Mouse (Mus musculus) Patski (cell line): ENCODE data around the gene H2-DMb1. TPM values are rescaled to one million over a fixed set of nuclear protein-coding genes. Genes with fewer than 3 reads are reported as not detected.
A peak's percentile ranks its signal among the peaks of the same experiment; 100 is the strongest.

Experiments used
- ATAC-seq: fragments of 100-300 bp; one replicate; pipeline ENCODE4 v1.8.0; 2021
- CTCF ChIA-PET: fragments of 350-600 bp; sonication (Branson Sonifier 250); formaldehyde crosslinking; loops from one replicate; lab custom pipeline; 2022; ENCODE audit warnings: inconsistent platforms; lab: Charles Lee
- POLR2A ChIA-PET: fragments of 350-600 bp; sonication (Branson Sonifier 250); formaldehyde crosslinking; loops from one replicate; lab custom pipeline; 2022; ENCODE audit warnings: antibody characterized with exemption, inconsistent platforms; lab: Charles Lee
- DNase-seq: peaks from one replicate; pipeline ENCODE4 v3.0.0-alpha.2; 2011; ENCODE audit warnings: low read depth, low spot score
- H3K27me3 ChIP-seq: fragments of 371-371 bp; one replicate; pipeline ENCODE4 v1.5.1; 2021
- CTCF ChIP-seq: fragments of 100-300 bp; IDR thresholded peaks from one replicate; pipeline ENCODE4 v1.5.1; 2021
- in situ Hi-C: fragments of 300-500 bp; cut with MboI; formaldehyde crosslinking; loops from 3 replicates; pipeline ENCODE4 v1.11.1; 2018; ENCODE audit warnings: low pct_unique_long_range_greater_than_20kb, mixed read lengths
- polyA plus RNA-seq: library from polyadenylated mRNA; unstranded; gene quantifications from one replicate; pipeline ENCODE4 v1.2.3, GENCODE M21; 2021

H2-DMb1 gene
- polyA plus RNA-seq, 1 experiment from 2014 or later, result 36.6 TPM

GRCm38 (mm10) chr17:34116736-34117370 lies 36.0 kb upstream of the H2-DMb1 start:
- DNase-seq, result no peak
- in situ Hi-C loops, result loop anchor here (25.0 kb wide), 1 partner anchor 1795 kb away; the partner anchor contains the start of genes Atat1, Mrps18b and Ppp1r10

GRCm38 (mm10) chr17:34117421-34118112 lies 35.3 kb upstream of the H2-DMb1 start:
- CTCF ChIA-PET, result interaction anchor here (0.8 to 6.9 kb wide), 3 partner anchors 17 to 24 kb away, joined by 3 to 42 read pairs (median 3); no protein-coding TSS in a partner anchor
- POLR2A ChIA-PET, result interaction anchor here (2.1 to 3.4 kb wide), 3 partner anchors 8 to 17 kb away, joined by 9 to 19 read pairs (median 12); no protein-coding TSS in a partner anchor
- no peak for TF ChIP-seq CTCF
- DNase-seq (no peak), ATAC-seq (no peak)
- H3K27me3 ChIP-seq, result no peaks in the 10 kb centered on the region
- in situ Hi-C loops, result loop anchor here (25.0 kb wide), 1 partner anchor 1795 kb away; the partner anchor contains the start of genes Atat1, Mrps18b and Ppp1r10

More at GRCm38 (mm10) chr17:34116736-34117370, 36.0 kb upstream of the H2-DMb1 start:
- H3K27me3 ChIP-seq, result no peaks in the 10 kb centered on the region
- no peak for ATAC-seq
- ChIA-PET POLR2A (interaction anchor here (0.7 to 2.1 kb wide), 3 partner anchors 11 to 66 kb away, joined by 3 to 9 read pairs (median 7); no protein-coding TSS in a partner anchor), CTCF (interaction anchor here (0.9 to 6.9 kb wide), 6 partner anchors 8 to 48 kb away, joined by 3 to 42 read pairs (median 4); no protein-coding TSS in a partner anchor)
- TF ChIP-seq CTCF, result no peak

- in situ Hi-C loops, result loop anchor here (25.0 kb wide), 1 partner anchor 1794 kb away; the partner anchor contains the start of genes Atat1, Mrps18b and Ppp1r10
- no peaks in the 10 kb centered on the region for H3K27me3 ChIP-seq
- ChIA-PET POLR2A (interaction anchor here (0.8 to 3.4 kb wide), 4 partner anchors 9 to 47 kb away, joined by 3 to 19 read pairs (median 8); no protein-coding TSS in a partner anchor), CTCF (interaction anchor here (0.8 to 6.9 kb wide), 3 partner anchors 8 to 25 kb away, joined by 3 to 42 read pairs (median 4); no protein-coding TSS in a partner anchor)
- TF ChIP-seq CTCF, result no peak
- DNase-seq, result peak; percentile 47
- no peak for ATAC-seq
Measured at GRCm38 (mm10) chr17:34118113-34118872, 34.6 kb upstream of the H2-DMb1 start.

- ChIA-PET POLR2A (interaction anchor here (0.8 to 3.4 kb wide), 5 partner anchors 9 to 46 kb away, joined by 3 to 19 read pairs (median 12); no protein-coding TSS in a partner anchor), CTCF (interaction anchor here (1.5 to 6.9 kb wide), 2 partner anchors 9 to 15 kb away, joined by 4 to 42 read pairs; no protein-coding TSS in a partner anchor)
- TF ChIP-seq CTCF, result no peak
- H3K27me3 ChIP-seq, result no peaks in the 10 kb centered on the region
- in situ Hi-C loops, result loop anchor here (25.0 kb wide), 1 partner anchor 1793 kb away; the partner anchor contains the start of genes Atat1, Mrps18b and Ppp1r10
- ATAC-seq (no peak), DNase-seq (no peak)
Measured at GRCm38 (mm10) chr17:34118873-34119248, 34.0 kb upstream of the H2-DMb1 start.

GRCm38 (mm10) chr17:34119249-34120179 lies 33.4 kb upstream of the H2-DMb1 start, which contains the start of gene H2-DMa:
TSS of gene H2-DMa (plus strand) at chr17:34119541.
- ATAC-seq (peak; percentile 40), DNase-seq (peak; percentile 95)
- no peak for TF ChIP-seq CTCF
- H3K27me3 ChIP-seq, result no peaks in the 10 kb centered on the region
- ChIA-PET CTCF (interaction anchor here (1.5 to 6.9 kb wide), 2 partner anchors 10 to 15 kb away, joined by 4 to 42 read pairs; no protein-coding TSS in a partner anchor), POLR2A (interaction anchor here (0.9 to 3.4 kb wide), 5 partner anchors 10 to 45 kb away, joined by 3 to 19 read pairs (median 12); no protein-coding TSS in a partner anchor)
- in situ Hi-C loops, result loop anchor here (25.0 kb wide), 1 partner anchor 1793 kb away; the partner anchor contains the start of genes Atat1, Mrps18b and Ppp1r10

- POLR2A ChIA-PET, result interaction anchor here (0.9 to 3.4 kb wide), 4 partner anchors 9 to 27 kb away, joined by 3 to 19 read pairs (median 13); no protein-coding TSS in a partner anchor
- no peak for DNase-seq
- no peak for ATAC-seq
- in situ Hi-C loops, result loop anchor here (25.0 kb wide), 1 partner anchor 1792 kb away; the partner anchor contains the start of genes Atat1, Mrps18b and Ppp1r10
- no peaks in the 10 kb centered on the region for H3K27me3 ChIP-seq
- CTCF ChIA-PET, result interaction anchor here (1.5 to 6.9 kb wide), 2 partner anchors 10 to 14 kb away, joined by 4 to 42 read pairs; no protein-coding TSS in a partner anchor
- TF ChIP-seq CTCF, result no peak
Measured at GRCm38 (mm10) chr17:34120180-34120723, 32.6 kb upstream of the H2-DMb1 start.

- POLR2A ChIA-PET, result interaction anchor here (0.9 to 3.4 kb wide), 7 partner anchors 8 to 28 kb away, joined by 3 to 19 read pairs (median 5); no protein-coding TSS in a partner anchor
- no peak for TF ChIP-seq CTCF
- DNase-seq, result no peak
- no peak for ATAC-seq
- CTCF ChIA-PET, result interaction anchor here (6.9 kb wide), 1 partner anchor 14 kb away, joined by 42 read pairs; no protein-coding TSS in a partner anchor
- in situ Hi-C loops, result loop anchor here (25.0 kb wide), 1 partner anchor 1792 kb away; the partner anchor contains the start of genes Atat1, Mrps18b and Ppp1r10
- H3K27me3 ChIP-seq, result no peaks in the 10 kb centered on the region
Measured at GRCm38 (mm10) chr17:34120814-34121171, 32.1 kb upstream of the H2-DMb1 start.
